Mouse (Mus musculus) heart, embryonic 16.5 days (tissue): ENCODE data around the gene Slc25a33. TPM values are rescaled to one million over a fixed set of nuclear protein-coding genes. Genes with fewer than 3 reads are reported as not detected.
"Not testable (repeated sequence)": the region's sequence is repeated elsewhere in the genome, so short reads cannot be mapped to it uniquely, and the experiment has no call there.

Source experiments
- ATAC-seq: fragments of 200-750 bp; cut with Nextera tagmentation; replicated peaks from 2 replicates; pipeline ENCODE4 v1.8.0; 2017; ENCODE audit warnings: moderate number of reproducible peaks; ENCODE audit not compliant: insufficient read depth, low FRiP score; ENCODE audit errors: extremely low read depth
- H3K27ac ChIP-seq: fragments of 300-500 bp; sonication (generic); 2 replicates; pipeline ENCODE4 v1.5.1; 2014; ENCODE audit warnings: mild to moderate bottlenecking, low read length, control low read depth, moderate library complexity
- H3K27me3 ChIP-seq: fragments of 300-500 bp; sonication (generic); 2 replicates; pipeline ENCODE4 v1.6.1; 2014; ENCODE audit warnings: low read length, mixed read lengths; ENCODE audit not compliant: control insufficient read depth, insufficient read depth
- H3K36me3 ChIP-seq: fragments of 300-500 bp; sonication (generic); 2 replicates; pipeline ENCODE4 v1.6.1; 2014; ENCODE audit not compliant: control insufficient read depth, insufficient read depth
- H3K4me1 ChIP-seq: fragments of 300-500 bp; sonication (generic); 2 replicates; pipeline ENCODE4 v1.6.1; 2014; ENCODE audit warnings: low read length, mixed read lengths; ENCODE audit not compliant: control insufficient read depth, insufficient read depth
- H3K4me2 ChIP-seq: fragments of 300-500 bp; sonication (generic); 2 replicates; pipeline ENCODE4 v1.6.1; 2014; ENCODE audit warnings: low read depth, mild to moderate bottlenecking, control low read depth, low read length
- H3K4me3 ChIP-seq: fragments of 300-500 bp; sonication (generic); 2 replicates; pipeline ENCODE4 v1.5.1; 2014; ENCODE audit warnings: mild to moderate bottlenecking, control low read depth, low read length
- H3K9ac ChIP-seq: fragments of 300-500 bp; sonication (generic); 2 replicates; pipeline ENCODE4 v1.6.1; 2014; ENCODE audit warnings: low read length, control low read depth
- H3K9me3 ChIP-seq: fragments of 300-500 bp; sonication (generic); replicated peaks from 2 replicates; pipeline ENCODE4 v1.6.1; 2016; ENCODE audit warnings: low read length; ENCODE audit not compliant: control insufficient read depth
- WGBS: fragments of 180-500 bp; shearing (Covaris S2); extraction: QIAGEN DNeasy Blood & Tissue Kit; methylation state at CpG from one replicate; pipeline ENCODE4 v1.1.7; 2014; 5-methylcytosine and 5-hydroxymethylcytosine counted together
- polyA plus RNA-seq: library from polyadenylated mRNA; unstranded; fragments of >200 nt; fragmentation: Nextera tagmentation; extraction: Ambion mirVana; gene quantifications from 2 replicates; pipeline ENCODE4 v1.2.1, GENCODE M21; 2015

Gene Slc25a33
- polyA plus RNA-seq, 1 experiment from 2014 or later = 6.5 TPM

DNA sequence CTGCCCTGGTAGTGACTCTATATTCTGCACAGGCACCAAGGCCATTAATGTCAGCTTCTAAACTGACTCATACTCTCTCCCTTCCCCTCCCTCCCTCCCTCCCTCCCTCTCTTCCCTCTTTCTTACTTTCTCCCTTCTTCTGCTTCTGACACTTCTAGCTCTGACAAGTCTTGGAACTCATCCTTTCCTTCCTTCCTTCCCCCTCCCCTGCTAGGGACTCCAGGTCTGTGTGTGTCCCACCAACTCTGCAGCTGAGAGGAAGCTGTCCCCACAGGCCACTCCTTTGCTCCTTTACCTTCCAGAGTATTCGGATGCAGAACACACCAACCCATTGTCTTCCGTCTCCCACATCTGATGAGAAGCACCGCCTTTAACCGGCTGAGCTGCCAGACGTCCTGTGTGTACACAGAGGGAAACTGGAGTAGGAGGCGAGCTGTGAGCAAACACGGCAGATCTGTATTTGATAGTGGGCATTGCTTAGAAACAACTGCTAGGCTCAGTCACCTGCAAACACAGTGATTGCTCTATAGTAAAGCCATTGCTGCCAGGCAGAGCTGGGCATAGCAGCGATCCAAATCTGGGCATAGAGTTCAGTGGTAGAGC is 1.8 kb upstream of the Slc25a33 start:
- H3K9ac ChIP-seq = no peak overlapping the region; the same call in 1 of the 2 replicates
- H3K27me3 ChIP-seq = no peaks in the 10 kb centered on the region
- 35% methylated on average over 8 of the region's 8 CpGs for WGBS
- no peak overlapping the region for H3K27ac ChIP-seq
- peaks cover 26% of the 10 kb centered on the region for H3K4me1 ChIP-seq
- H3K4me2 ChIP-seq = no peak overlapping the region
- H3K36me3 ChIP-seq = no peaks in the 10 kb centered on the region
- no peak for ATAC-seq
- H3K4me3 ChIP-seq = no peak overlapping the region
- H3K9me3 ChIP-seq = no peaks in the 10 kb centered on the region

DNA sequence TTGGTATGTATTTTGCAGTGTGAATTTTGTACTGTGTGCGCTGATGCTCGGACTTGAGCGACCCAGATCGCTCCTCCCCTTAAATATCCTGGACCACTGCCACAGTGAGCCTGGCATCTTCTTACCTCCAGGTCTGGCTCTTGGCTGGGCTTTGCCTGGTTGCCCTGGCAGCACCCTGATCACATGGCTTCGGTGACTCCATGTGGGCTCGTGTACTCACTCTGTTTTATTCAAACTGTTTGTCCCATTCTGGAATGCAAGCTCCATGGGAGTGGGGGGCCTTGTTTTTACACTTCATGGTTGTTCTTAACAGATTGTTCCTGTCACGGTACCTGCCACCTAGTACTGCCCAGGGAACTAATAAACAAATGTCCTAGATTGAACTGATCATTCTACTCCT is 1.3 kb upstream of the Slc25a33 start:
- Histone ChIP-seq H3K4me1 (peaks cover 24% of the 10 kb centered on the region), H3K27me3 (no peaks in the 10 kb centered on the region), H3K9ac (no peak overlapping the region), H3K9me3 (no peaks in the 10 kb centered on the region), H3K4me3 (no peak overlapping the region), H3K36me3 (no peaks in the 10 kb centered on the region), H3K4me2 (no peak overlapping the region), H3K27ac (no peak overlapping the region)
- ATAC-seq = no peak
- 51% methylated on average over 7 of the region's 7 CpGs for WGBS

DNA sequence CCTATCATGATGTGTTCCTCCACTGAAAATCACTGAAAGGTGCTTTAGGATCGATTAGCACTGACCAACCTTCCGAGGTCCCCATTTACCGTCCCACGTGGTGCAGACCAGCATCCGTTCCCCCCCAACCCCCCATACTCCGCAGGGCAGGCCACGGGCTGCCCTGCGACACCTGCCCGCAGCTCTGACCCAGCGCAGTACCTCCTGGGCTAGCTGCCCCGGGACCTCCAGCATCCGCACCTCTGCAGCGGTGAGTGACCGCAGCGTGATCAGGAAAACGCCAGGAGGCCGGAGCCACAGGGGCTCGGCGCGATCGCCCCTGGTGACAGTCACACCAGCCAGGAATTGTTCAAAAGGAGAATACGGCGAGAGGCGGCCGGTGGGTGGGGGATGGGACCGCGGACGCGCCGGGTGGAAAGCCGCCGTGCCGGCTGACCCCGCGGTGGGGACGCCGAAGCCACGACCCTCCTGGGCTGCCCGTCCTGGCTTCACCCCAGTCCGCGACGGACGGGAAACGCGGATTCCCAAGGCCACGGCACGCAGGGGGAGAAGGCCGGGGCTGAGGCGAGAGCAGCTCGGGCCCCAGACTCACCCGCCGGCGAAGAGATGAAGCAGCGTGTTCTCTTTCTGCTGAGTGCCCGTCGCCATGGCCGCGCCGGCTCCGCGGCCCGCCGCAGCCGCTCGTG is 526 bp downstream of the Slc25a33 start:
- ATAC-seq = peak; percentile 30

DNA sequence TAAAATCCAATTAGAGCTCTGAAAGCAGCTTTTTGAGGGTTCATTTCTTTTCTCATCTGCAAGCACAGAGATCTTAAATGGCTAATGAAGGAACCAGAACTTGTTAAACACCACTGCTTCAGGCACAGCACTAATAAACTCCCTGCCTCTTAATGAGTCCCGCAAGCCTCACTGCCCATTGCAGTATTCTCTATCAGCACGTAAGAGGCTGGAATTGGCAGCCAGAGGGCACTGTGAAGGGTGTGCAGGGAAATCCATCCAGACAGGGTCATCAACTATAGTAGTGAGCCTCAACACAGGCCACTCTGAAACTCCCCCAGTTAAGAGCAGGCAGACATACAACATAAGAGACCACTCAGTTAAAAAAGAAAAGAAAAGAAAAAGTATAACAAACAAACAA is 1.7 kb downstream of the Slc25a33 start:
- Histone ChIP-seq H3K4me3 (no peak overlapping the region), H3K27me3 (no peaks in the 10 kb centered on the region), H3K9ac (no peak overlapping the region), H3K4me2 (no peak overlapping the region), H3K9me3 (no peaks in the 10 kb centered on the region), H3K4me1 (peaks cover 22% of the 10 kb centered on the region), H3K36me3 (no peaks in the 10 kb centered on the region), H3K27ac (no peak overlapping the region)
- no peak for ATAC-seq
- WGBS = 38% methylated on average over 2 of the region's 2 CpGs

More for the DNA sequence above, 526 bp downstream of the Slc25a33 start:
- no peaks in the 10 kb centered on the region for H3K9me3 ChIP-seq
- peak overlapping the region; percentile 72 for H3K4me3 ChIP-seq
- H3K9ac ChIP-seq = peak overlapping the region; percentile 82
- H3K27ac ChIP-seq = peak overlapping the region; percentile 47
- peak overlapping the region; percentile 98 for H3K4me2 ChIP-seq
- H3K36me3 ChIP-seq = no peaks in the 10 kb centered on the region
- H3K4me1 ChIP-seq = peaks cover 24% of the 10 kb centered on the region
- under 1% methylated on average over 65 of the region's 65 CpGs for WGBS
- no peaks in the 10 kb centered on the region for H3K27me3 ChIP-seq

DNA sequence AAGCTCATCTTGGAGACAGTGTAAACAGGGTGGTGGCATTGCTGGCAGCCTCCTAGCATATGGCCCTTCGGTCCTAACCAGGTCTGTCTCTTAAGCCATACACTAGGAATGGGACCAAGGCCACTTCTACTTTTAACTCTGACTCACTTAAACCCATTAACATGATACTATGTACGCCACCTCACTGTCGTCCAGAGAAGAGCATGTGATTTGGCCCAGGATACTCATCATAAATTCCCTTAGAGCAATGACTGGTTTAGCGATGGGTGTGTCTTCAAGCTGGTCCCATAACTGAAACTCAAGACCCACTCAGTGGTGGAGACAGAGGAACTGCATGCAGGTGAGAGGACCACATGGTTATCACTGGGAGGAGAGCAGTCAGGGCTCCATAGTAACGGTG is 8.9 kb downstream of the Slc25a33 start:
- WGBS = 85% methylated on average over 5 of the region's 5 CpGs
- H3K9me3 ChIP-seq = no peaks in the 10 kb centered on the region
- H3K4me2 ChIP-seq = no peak overlapping the region
- H3K4me1 ChIP-seq = no peaks in the 10 kb centered on the region
- H3K27ac ChIP-seq = no peak overlapping the region
- no peak overlapping the region for H3K4me3 ChIP-seq
- no peak overlapping the region for H3K9ac ChIP-seq
- no peaks in the 10 kb centered on the region for H3K36me3 ChIP-seq
- H3K27me3 ChIP-seq = no peaks in the 10 kb centered on the region
- no peak for ATAC-seq

DNA sequence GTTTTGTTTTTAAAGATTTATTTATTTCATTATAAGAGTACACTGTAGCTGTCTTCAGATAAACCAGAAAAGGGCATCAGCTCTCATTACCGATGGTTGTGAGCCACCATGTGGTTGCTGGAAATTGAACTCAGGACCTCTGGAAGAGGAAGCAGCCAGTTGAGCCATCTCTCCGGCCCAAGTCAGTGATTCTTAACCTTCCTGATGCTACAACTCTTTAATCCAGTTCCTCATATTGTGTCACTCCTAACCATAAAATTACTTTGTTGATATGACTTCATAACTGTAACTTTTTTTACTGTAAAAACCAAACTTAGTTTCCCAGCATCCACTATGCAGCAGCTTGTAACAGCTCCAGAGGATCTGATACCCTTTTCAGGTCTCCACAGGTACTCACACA is 10.7 kb downstream of the Slc25a33 start:
- 83% methylated on average over 2 of the region's 2 CpGs for WGBS
- H3K4me1 ChIP-seq = no peaks in the 10 kb centered on the region
- H3K36me3 ChIP-seq = no peaks in the 10 kb centered on the region
- no peak overlapping the region for H3K27ac ChIP-seq
- no peaks in the 10 kb centered on the region for H3K9me3 ChIP-seq
- no peak overlapping the region for H3K4me3 ChIP-seq
- no peak overlapping the region for H3K9ac ChIP-seq
- ATAC-seq = no peak
- no peak overlapping the region for H3K4me2 ChIP-seq
- H3K27me3 ChIP-seq = no peaks in the 10 kb centered on the region

DNA sequence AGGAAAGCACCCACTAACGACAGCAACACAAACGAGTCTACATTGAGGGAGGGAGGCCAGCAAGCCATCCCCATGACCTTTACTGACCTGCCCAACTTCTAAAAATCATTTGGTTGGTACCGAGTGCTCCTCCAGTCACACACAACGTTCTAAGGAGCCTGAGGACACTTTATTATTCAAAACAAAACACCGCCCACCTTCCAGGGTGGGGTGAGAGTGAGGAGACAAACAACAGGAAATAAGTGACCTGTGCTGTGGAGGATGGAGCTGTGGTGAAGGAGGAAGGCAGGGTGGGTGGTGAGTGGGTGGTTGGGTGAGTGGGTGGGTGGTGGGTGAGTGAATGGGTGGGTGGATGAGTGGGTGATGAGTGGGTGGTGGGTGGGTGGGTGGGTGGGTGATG is 14.6 kb downstream of the Slc25a33 start:
- Histone ChIP-seq H3K27me3 (no peaks in the 10 kb centered on the region), H3K4me2 (no peak overlapping the region), H3K4me1 (no peaks in the 10 kb centered on the region), H3K9me3 (no peaks in the 10 kb centered on the region), H3K27ac (no peak overlapping the region), H3K4me3 (no peak overlapping the region), H3K36me3 (no peaks in the 10 kb centered on the region), H3K9ac (no peak overlapping the region)
- 69% methylated on average over 5 of the region's 5 CpGs for WGBS
- ATAC-seq = no peak

DNA sequence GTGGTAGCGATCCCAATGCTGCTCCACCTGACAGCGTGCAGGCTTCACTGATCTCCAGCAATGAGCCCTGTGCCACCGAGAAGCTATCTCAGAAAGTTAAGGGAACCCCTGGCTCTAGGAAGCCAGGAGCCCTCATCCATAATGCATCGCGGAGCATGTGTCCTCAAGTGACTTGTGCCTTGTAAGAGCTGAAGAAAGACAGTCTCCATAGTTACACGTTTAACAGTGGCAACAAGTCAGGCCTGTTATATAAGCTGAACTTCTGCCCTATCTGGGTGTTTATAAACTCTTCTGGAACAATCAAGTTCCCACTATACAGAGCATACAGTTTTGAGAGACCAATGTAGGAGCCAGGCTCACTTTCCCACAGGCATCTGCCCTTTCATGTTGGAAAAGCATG is 15.7 kb downstream of the Slc25a33 start:
- no peak overlapping the region for H3K9ac ChIP-seq
- H3K27me3 ChIP-seq = no peaks in the 10 kb centered on the region
- no peaks in the 10 kb centered on the region for H3K4me1 ChIP-seq
- no peaks in the 10 kb centered on the region for H3K9me3 ChIP-seq
- no peak for ATAC-seq
- no peaks in the 10 kb centered on the region for H3K36me3 ChIP-seq
- H3K4me3 ChIP-seq = no peak overlapping the region
- WGBS = 72% methylated on average over 6 of the region's 6 CpGs
- no peak overlapping the region for H3K27ac ChIP-seq
- no peak overlapping the region for H3K4me2 ChIP-seq

DNA sequence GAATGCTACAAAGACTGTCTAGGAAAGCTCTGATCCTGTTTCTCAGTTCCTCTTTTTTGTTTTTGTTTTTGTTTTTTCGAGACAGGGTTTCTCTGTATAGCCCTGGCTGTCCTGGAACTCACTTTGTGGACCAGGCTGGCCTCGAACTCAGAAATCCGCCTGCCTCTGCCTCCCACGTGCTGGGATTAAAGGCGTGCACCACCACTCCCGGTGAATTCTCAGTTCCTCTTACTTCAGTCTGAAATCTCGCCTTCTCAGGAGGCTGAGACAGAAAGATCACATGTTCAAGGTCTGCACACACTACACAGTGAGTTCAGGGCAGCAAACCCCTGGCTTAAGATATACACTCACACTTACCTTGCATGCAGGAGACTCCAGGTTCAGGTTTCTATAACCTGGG is 17.5 kb downstream of the Slc25a33 start:
- not testable (repeated sequence) for H3K27ac ChIP-seq, H3K4me1 ChIP-seq, H3K4me3 ChIP-seq, H3K36me3 ChIP-seq, ATAC-seq, H3K9me3 ChIP-seq, H3K27me3 ChIP-seq, H3K9ac ChIP-seq, H3K4me2 ChIP-seq
- WGBS = 86% methylated on average over 7 of the region's 7 CpGs
